Mouse (Mus musculus): ENCODE measurements at regions not wholly inside any gene's neighbourhood (a gene's known extent, or its start where the extent isn't known, plus 50 kb on each side); places are given as distances from the start of the nearest gene placed in this dataset.

- TF ChIP-seq GATA1 (IDR thresholded peaks at IDR 0.05; ENCODE audit: borderline replicate concordance, low read length): no peak
- no peak for TF ChIP-seq FLI1 (IDR thresholded peaks at IDR 0.05; ENCODE audit: low read length)
These were observed 69.3 kb upstream of the Plxnc1 start for GRCm38 (mm10) chr10:95013946-95014345.

All from megakaryocyte, embryonic 14.5 days (primary cell).